Mouse (Mus musculus): ENCODE measurements around the gene Fbxl13.

Gene Fbxl13

GRCm38 (mm10) chr5:21519166-21519565 is 126.3 kb downstream of the Fbxl13 start:
- no peak for DNase-seq (ENCODE audit: low spot score)

DNA sequence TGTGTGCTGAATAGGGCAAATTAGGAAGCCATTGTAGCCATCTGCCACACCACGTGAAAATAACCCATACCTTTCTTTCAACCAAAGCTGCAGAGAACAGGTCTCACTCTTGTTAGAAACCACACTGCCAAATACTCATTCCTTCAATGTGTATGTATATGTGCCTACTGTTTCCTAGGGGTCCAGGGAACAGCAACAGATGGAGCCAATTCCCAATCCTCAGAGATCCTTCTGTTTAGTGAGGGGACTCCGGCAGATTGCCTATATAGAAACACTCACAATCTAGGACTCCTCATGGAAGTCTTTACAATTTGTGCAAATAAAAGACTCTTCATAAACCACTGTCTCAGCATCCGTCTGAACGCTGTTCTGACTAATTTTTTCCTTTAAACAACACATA is 127.2 kb downstream of the Fbxl13 start:
- DNase-seq (ENCODE audit: low spot score), result no peak

DNA sequence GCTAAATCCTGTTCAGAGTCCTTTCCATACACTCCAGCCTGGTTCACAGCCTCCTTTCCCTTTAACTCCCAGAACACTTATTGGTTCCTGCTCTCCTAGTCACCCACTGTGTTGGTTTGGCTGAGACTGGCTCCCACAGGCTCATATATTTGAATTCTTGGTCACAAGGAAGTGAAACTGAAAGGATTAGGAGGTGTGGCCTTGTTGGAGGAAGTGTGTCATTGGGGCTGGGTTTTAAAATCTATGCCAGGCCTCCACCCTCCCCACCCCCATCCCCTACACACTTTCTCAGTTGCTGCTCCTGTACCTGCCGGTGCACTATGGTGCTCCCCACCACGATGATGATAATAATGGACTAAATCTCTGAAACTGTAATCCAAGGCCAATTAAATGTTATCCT is 127.9 kb downstream of the Fbxl13 start:
- no peak for DNase-seq (ENCODE audit: low spot score)

DNA sequence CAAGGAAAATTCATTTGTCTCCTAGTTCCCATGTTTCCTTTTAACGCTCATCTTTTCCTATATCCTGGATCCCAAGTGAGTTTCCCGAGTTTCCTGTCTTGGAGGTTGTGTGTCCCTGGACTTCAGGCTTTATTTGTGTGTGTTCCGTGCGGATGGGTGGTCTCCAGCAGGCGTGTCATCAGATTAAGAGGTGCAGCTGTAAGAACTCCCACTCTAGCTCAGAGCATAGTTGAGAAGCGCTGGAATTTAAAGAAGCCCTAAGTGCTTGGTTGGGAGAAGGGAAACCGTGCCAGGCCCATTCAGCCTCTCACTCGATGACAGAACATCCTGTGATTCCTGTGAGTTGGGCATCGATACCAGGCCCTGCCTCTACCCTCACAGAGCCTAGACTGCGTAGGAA is 132.1 kb downstream of the Fbxl13 start:
- no peak for DNase-seq (ENCODE audit: low spot score)

- no peak for DNase-seq (ENCODE audit: low spot score)
Measured at GRCm38 (mm10) chr5:21509801-21510200, 135.6 kb downstream of the Fbxl13 start.

GRCm38 (mm10) chr5:21506887-21507286 is 138.5 kb downstream of the Fbxl13 start:
- no peak for DNase-seq (ENCODE audit: low spot score)

GRCm38 (mm10) chr5:21505159-21505558 is 140.3 kb downstream of the Fbxl13 start:
- DNase-seq (ENCODE audit: low spot score), result no peak

DNA sequence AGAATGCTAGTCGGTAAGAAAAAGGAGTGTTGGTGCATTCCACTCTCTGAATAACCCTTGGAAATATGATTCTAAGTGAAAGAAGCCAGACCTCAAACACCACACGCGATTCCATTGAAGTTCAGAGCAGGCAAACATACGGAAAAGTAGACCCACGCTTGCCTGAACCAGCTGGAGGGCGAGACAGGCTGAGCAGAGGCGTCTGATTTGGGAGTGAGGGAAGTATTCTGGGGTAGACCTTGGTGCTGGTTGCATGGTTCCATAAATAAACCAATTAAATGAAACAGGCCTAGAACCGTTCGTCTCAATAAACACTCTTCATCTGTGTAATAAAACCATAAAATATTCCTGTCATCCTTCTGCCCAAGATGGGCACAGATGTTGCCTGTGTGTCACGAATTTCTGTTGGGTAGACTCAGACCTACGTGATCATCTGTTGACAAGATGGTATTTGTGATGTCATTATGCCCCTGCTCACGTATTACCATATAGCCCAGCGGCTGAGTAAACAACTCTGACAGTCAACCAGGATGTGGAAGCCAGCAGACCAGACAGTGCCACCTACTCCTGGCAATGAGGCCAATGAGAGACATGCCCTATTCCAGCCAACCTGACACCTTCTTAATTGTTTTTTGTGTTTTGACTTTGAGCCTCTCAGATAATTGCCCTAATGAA is 142.4 kb downstream of the Fbxl13 start:
- DNase-seq (ENCODE audit: low spot score), result no peak

DNA sequence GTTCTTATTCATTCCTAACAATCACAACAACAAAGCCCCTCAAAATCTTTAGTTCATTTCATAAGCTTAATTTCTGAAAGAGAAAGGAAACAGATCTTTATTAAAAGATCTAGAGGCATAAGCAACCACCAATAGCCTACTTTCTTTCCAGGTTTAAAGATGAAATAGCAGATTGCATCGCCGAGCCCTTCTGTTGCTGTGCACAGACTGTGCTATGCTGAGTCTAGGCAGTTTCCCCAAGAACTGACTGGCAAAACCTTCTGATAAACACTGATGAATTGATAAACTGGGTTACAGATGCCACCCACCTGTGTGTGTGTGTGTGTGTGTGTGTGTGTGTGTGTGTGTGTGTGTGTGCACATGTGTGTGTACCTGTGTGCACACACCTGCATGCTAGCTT is 144.5 kb downstream of the Fbxl13 start:
- DNase-seq (ENCODE audit: low spot score), result no peak

DNA sequence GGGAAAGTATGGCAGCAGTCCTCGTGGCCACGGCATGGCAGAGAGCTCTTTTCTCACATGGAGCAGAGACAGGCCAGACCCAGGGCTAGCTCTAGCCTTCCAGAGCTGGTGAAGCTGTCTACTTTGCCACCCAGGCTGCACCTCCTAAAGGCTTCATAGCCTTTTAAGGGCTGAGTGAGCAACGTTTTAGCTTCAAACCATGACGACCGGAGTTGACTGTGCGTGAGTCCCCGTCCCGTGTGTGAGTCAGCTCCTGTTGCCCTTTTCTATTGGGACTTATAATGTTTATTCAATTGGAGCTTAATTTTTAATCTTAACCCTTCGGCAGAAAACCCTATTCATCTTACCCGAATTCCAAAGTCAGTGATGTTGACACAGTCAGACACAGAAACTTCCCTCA is 145.3 kb downstream of the Fbxl13 start:
- no peak for DNase-seq (ENCODE audit: low spot score)

- no peak for DNase-seq (ENCODE audit: low spot score)
Measured at GRCm38 (mm10) chr5:21498925-21499324, 146.5 kb downstream of the Fbxl13 start.

GRCm38 (mm10) chr5:21498490-21498889 is 146.9 kb downstream of the Fbxl13 start:
- DNase-seq (ENCODE audit: low spot score), result no peak

- no peak for DNase-seq (ENCODE audit: low spot score)
Measured at GRCm38 (mm10) chr5:21496881-21497280, 148.6 kb downstream of the Fbxl13 start.

DNA sequence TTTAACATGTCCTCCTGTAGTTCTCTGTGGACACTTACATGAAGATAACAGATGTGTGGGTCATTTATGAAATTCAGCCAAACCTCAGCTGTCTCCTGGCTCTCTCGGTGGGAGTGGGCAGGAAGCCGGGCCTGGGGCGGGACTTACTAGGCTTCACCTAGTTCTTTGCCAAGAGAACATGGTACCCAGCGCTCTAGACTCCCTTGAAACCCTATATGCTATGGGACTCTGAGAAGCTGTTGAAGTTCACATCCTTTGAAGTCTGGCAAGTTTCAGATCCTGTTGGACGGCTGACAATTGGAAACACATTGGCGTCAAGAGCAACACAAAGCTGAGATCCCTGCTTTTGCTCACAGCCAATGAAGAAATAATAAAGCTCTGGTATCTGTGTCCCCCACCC is 149.1 kb downstream of the Fbxl13 start:
- no peak for DNase-seq (ENCODE audit: low spot score)

- no peak for DNase-seq (ENCODE audit: low spot score)
Measured at GRCm38 (mm10) chr5:21494781-21495180, 150.7 kb downstream of the Fbxl13 start.

- DNase-seq (ENCODE audit: low spot score), result no peak
Measured at GRCm38 (mm10) chr5:21493294-21493999, 152.0 kb downstream of the Fbxl13 start.

GRCm38 (mm10) chr5:21492213-21492612 is 153.2 kb downstream of the Fbxl13 start:
- DNase-seq (ENCODE audit: low spot score), result no peak

GRCm38 (mm10) chr5:21491469-21491868 is 154.0 kb downstream of the Fbxl13 start:
- DNase-seq (ENCODE audit: low spot score), result no peak

- no peak for DNase-seq (ENCODE audit: low spot score)
Measured at GRCm38 (mm10) chr5:21489135-21489534, 156.3 kb downstream of the Fbxl13 start.

DNA sequence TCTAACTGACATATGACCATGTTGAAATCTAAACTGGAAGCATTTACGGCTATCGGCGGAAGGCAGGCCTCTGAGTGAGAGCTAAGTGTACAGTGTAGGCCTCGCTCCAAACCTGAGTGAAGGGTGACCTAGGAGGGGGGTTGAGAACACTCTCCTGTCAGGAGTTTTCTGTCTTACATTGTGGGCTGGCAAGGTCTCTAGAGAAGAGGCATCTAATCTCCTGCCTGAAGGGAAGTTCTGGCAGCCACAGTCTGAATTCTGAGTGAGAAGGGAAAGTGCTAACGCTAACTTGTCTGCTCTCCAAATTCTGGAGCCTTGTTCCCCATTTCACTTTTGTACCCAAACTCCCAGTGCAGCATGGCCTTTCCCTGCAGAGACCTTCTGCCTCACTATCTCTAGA is 156.9 kb downstream of the Fbxl13 start:
- no peak for DNase-seq (ENCODE audit: low spot score)

DNA sequence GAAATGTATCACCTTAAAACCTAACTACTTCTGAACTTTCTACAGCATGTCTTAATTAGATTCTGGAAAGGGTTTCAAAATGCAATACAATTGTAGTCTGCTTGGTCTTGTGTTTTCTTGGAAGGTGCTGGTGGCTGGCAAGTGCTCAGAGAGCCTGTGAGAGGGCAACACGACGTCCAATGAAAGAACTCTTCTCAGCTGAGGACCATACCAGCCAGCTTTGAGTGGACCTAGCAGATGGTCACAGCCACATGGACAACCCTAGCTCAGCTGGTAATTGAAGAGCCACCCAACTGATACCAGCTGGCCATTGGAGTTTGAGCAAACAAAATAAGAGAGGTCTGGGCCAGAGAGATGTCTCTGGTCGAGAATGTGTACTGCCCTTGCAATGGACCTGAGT is 157.7 kb downstream of the Fbxl13 start:
- no peak for DNase-seq (ENCODE audit: low spot score)

GRCm38 (mm10) chr5:21487306-21487705 is 158.1 kb downstream of the Fbxl13 start:
- no peak for DNase-seq (ENCODE audit: low spot score)

DNA sequence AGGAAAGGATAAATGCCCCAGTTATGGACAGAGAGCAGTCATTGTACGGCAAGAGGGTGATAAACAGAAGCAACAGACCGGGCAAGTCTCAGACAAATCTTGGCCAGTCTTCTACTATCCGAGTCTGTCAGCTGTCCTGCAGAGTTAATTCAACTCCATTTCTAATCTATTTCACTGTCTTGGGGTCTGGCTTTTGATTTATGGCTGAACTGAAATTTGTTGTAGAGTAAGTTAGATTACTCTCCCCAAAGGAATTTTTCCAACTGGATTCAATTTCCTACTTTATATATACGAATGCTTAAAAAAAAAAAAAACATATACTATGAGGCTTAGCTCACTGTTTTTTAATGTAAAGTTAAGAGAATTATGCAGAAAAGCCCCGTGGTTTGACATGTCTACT is 158.6 kb downstream of the Fbxl13 start:
- no peak for DNase-seq (ENCODE audit: low spot score)

Data from T-cell, adult 2 months (primary cell).